Mouse (Mus musculus): ENCODE measurements around the gene Irak1bp1. TPM values are rescaled to one million over a fixed set of nuclear protein-coding genes. Genes with fewer than 3 reads are reported as not detected.

Irak1bp1 gene
- total and polyA plus RNA-seq, 2 experiments from 2014 or later: 44.4 to 52.0 TPM

- ATAC-seq: no peak
- no peak for DNase-seq
- no peaks in the 10 kb centered on the region for H3K36me3 ChIP-seq (ENCODE audit: insufficient read depth)
These were observed 14.0 kb upstream of the Irak1bp1 start for GRCm38 (mm10) chr9:82815257-82815785.

GRCm38 (mm10) chr9:82826426-82826825, 2.9 kb upstream of the Irak1bp1 start:
- no peak overlapping the region for H3K4me2 ChIP-seq (ENCODE audit: low read depth)
- WGBS: 93% methylated on average over 6 of the region's 6 CpGs

More at GRCm38 (mm10) chr9:82815257-82815785, 14.0 kb upstream of the Irak1bp1 start:
- no peak overlapping the region for H3K9ac ChIP-seq
- no peak overlapping the region for H3K4me2 ChIP-seq (ENCODE audit: low read depth)
- no peaks in the 10 kb centered on the region for H3K27me3 ChIP-seq (ENCODE audit: insufficient read depth, low read length)
- H3K27ac ChIP-seq (ENCODE audit: low read depth, low read length): no peak overlapping the region
- H3K4me3 ChIP-seq (ENCODE audit: low read depth, low read length): no peak overlapping the region
- no peaks in the 10 kb centered on the region for H3K4me1 ChIP-seq (ENCODE audit: insufficient read depth)
- H3K9me3 ChIP-seq (ENCODE audit: low read length): no peaks in the 10 kb centered on the region
- TF ChIP-seq CTCF (IDR thresholded peaks at IDR 0.05; ENCODE audit: low read depth): no peak

GRCm38 (mm10) chr9:82829693-82830430, 522 bp downstream of the Irak1bp1 start:
- ATAC-seq: peak; percentile 97
- Histone ChIP-seq H3K4me2 (ENCODE audit: low read depth) (peak overlapping the region; percentile 60), H3K27ac (ENCODE audit: low read depth, low read length) (peak overlapping the region; percentile 96), H3K4me3 (ENCODE audit: low read depth, low read length) (peak overlapping the region; percentile 90), H3K27me3 (ENCODE audit: insufficient read depth, low read length) (no peaks in the 10 kb centered on the region), H3K36me3 (ENCODE audit: insufficient read depth) (no peaks in the 10 kb centered on the region), H3K9me3 (ENCODE audit: low read length) (no peaks in the 10 kb centered on the region), H3K9ac (peak overlapping the region; percentile 99), H3K4me1 (ENCODE audit: insufficient read depth) (peaks cover 11% of the 10 kb centered on the region)
- under 1% methylated on average over 65 of the region's 65 CpGs for WGBS
- no peak for TF ChIP-seq CTCF (IDR thresholded peaks at IDR 0.05; ENCODE audit: low read depth)
- peak; percentile 97 for DNase-seq

More at GRCm38 (mm10) chr9:82826426-82826825, 2.9 kb upstream of the Irak1bp1 start:
- no peaks in the 10 kb centered on the region for H3K9me3 ChIP-seq (ENCODE audit: low read length)
- DNase-seq: no peak
- no peaks in the 10 kb centered on the region for H3K36me3 ChIP-seq (ENCODE audit: insufficient read depth)
- H3K9ac ChIP-seq: no peak overlapping the region
- ATAC-seq: no peak
- peak; percentile 16 for TF ChIP-seq CTCF (IDR thresholded peaks at IDR 0.05; ENCODE audit: low read depth)
- H3K4me3 ChIP-seq (ENCODE audit: low read depth, low read length): no peak overlapping the region
- no peaks in the 10 kb centered on the region for H3K27me3 ChIP-seq (ENCODE audit: insufficient read depth, low read length)
- no peak overlapping the region for H3K27ac ChIP-seq (ENCODE audit: low read depth, low read length)
- peaks cover 5% of the 10 kb centered on the region; the same call in 1 of the 2 replicates for H3K4me1 ChIP-seq (ENCODE audit: insufficient read depth)

GRCm38 (mm10) chr9:82831891-82832290, 2.6 kb downstream of the Irak1bp1 start:
- DNase-seq (no peak), ATAC-seq (no peak)
- H3K4me1 ChIP-seq (ENCODE audit: insufficient read depth): peaks cover 11% of the 10 kb centered on the region
- H3K27me3 ChIP-seq (ENCODE audit: insufficient read depth, low read length): no peaks in the 10 kb centered on the region
- H3K4me3 ChIP-seq (ENCODE audit: low read depth, low read length): no peak overlapping the region
- H3K27ac ChIP-seq (ENCODE audit: low read depth, low read length): no peak overlapping the region
- TF ChIP-seq CTCF (IDR thresholded peaks at IDR 0.05; ENCODE audit: low read depth): no peak
- WGBS: 57% methylated on average over 4 of the region's 4 CpGs
- H3K9ac ChIP-seq: no peak overlapping the region
- H3K9me3 ChIP-seq (ENCODE audit: low read length): no peaks in the 10 kb centered on the region
- H3K4me2 ChIP-seq (ENCODE audit: low read depth): no peak overlapping the region; the same call in 1 of the 2 replicates
- H3K36me3 ChIP-seq (ENCODE audit: insufficient read depth): no peaks in the 10 kb centered on the region

GRCm38 (mm10) chr9:82835921-82836320, 6.6 kb downstream of the Irak1bp1 start:
- Histone ChIP-seq H3K4me3 (ENCODE audit: low read depth, low read length) (no peak overlapping the region), H3K9me3 (ENCODE audit: low read length) (no peaks in the 10 kb centered on the region), H3K4me1 (ENCODE audit: insufficient read depth) (peaks cover 6% of the 10 kb centered on the region), H3K27me3 (ENCODE audit: insufficient read depth, low read length) (no peaks in the 10 kb centered on the region), H3K27ac (ENCODE audit: low read depth, low read length) (no peak overlapping the region), H3K4me2 (ENCODE audit: low read depth) (no peak overlapping the region), H3K9ac (no peak overlapping the region), H3K36me3 (ENCODE audit: insufficient read depth) (peaks cover 21% of the 10 kb centered on the region)
- DNase-seq (no peak), ATAC-seq (no peak)
- no peak for TF ChIP-seq CTCF (IDR thresholded peaks at IDR 0.05; ENCODE audit: low read depth)
- WGBS: 48% methylated on average over 6 of the region's 6 CpGs

GRCm38 (mm10) chr9:82842671-82843070, 13.3 kb downstream of the Irak1bp1 start:
- no peak for TF ChIP-seq CTCF (IDR thresholded peaks at IDR 0.05; ENCODE audit: low read depth)
- peaks cover 53% of the 10 kb centered on the region for H3K36me3 ChIP-seq (ENCODE audit: insufficient read depth)
- no peaks in the 10 kb centered on the region for H3K9me3 ChIP-seq (ENCODE audit: low read length)
- no peaks in the 10 kb centered on the region for H3K4me1 ChIP-seq (ENCODE audit: insufficient read depth)
- H3K27me3 ChIP-seq (ENCODE audit: insufficient read depth, low read length): no peaks in the 10 kb centered on the region
- no peak overlapping the region for H3K27ac ChIP-seq (ENCODE audit: low read depth, low read length)
- H3K4me2 ChIP-seq (ENCODE audit: low read depth): no peak overlapping the region
- DNase-seq (no peak), ATAC-seq (no peak)
- no peak overlapping the region for H3K9ac ChIP-seq
- WGBS: 91% methylated on average over 4 of the region's 4 CpGs
- no peak overlapping the region for H3K4me3 ChIP-seq (ENCODE audit: low read depth, low read length)

- ATAC-seq (peak; percentile 55; the same call in 1 of the 2 replicates), DNase-seq (no peak)
- Histone ChIP-seq H3K4me2 (ENCODE audit: low read depth) (no peak overlapping the region), H3K27me3 (ENCODE audit: insufficient read depth, low read length) (no peaks in the 10 kb centered on the region), H3K4me3 (ENCODE audit: low read depth, low read length) (no peak overlapping the region), H3K4me1 (ENCODE audit: insufficient read depth) (no peaks in the 10 kb centered on the region), H3K9me3 (ENCODE audit: low read length) (no peaks in the 10 kb centered on the region), H3K9ac (no peak overlapping the region), H3K36me3 (ENCODE audit: insufficient read depth) (no peaks in the 10 kb centered on the region), H3K27ac (ENCODE audit: low read depth, low read length) (no peak overlapping the region)
- 51% methylated on average over 2 of the region's 2 CpGs for WGBS
- peak; percentile 68 for TF ChIP-seq CTCF (IDR thresholded peaks at IDR 0.05; ENCODE audit: low read depth)
These were observed 24.7 kb downstream of the Irak1bp1 start for GRCm38 (mm10) chr9:82854040-82854439.
